Mouse (Mus musculus) kidney, postnatal 10 days (tissue): ENCODE measurements at regions not wholly inside any gene's neighbourhood (a gene's known extent, or its start where the extent isn't known, plus 50 kb on each side); places are given as distances from the start of the nearest gene placed in this dataset.

Experiments
- DNase-seq: peaks from one replicate; pipeline ENCODE4 v3.0.0; 2021; ENCODE audit warnings: mixed read lengths

DNA sequence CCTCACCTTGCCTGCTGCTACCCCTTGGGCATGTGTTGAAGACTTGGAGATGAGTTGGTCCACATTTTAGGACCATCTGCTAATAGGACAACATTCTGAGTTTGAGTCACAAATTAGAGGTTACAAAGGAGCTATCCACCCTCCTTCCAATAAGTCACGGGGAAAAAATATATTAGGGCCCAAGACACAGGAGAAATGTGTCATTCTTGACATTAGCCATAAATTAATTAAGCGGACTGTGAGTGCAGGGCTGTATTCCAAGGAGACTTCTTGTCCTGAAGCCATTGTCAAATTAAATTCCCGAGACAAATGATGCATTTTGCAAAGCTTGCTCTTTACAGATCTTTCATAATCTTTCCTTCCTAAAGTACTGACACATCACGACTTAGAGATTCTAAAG is 79.2 kb downstream of the 1700020N01Rik start:
- no peak for DNase-seq

DNA sequence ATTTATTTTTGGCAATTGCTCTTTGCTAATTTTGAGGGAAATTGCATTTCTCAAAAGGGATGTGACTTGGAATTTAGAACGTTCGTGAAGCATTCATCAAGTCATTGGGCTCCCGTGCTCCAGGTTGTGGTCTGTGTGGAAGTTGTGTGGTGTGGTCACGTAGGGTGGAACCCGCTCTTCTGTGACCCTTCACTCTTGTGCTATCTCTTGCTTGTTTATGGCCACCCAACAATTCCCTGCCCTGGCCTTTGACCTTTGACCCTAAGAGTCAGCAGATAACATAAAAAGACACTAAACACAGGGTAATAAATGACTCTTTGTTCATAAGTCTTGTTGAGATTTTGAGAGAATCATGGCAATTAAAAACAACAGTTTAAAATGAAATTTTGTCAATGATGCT is 79.7 kb downstream of the 1700020N01Rik start:
- peak; percentile 45 for DNase-seq

DNA sequence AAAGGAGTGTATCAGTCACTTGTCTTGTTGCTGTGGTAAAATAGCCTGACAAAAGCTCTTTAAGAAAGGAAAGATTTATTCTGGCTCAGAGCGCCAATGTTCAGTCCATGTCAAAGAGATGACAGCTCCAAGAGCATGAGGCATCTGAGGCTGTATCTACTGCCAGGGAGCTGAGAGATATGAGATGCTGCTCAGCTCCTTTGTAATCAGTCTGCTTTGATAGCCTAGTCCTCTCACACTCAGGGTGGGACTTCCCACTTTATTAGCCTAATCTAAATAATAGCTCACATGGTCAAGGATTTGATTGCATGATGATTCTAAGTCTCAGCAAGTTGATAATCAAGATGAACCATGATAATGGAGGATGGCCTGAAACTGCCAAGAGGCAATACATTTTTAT is 80.9 kb downstream of the 1700020N01Rik start:
- DNase-seq = no peak

DNA sequence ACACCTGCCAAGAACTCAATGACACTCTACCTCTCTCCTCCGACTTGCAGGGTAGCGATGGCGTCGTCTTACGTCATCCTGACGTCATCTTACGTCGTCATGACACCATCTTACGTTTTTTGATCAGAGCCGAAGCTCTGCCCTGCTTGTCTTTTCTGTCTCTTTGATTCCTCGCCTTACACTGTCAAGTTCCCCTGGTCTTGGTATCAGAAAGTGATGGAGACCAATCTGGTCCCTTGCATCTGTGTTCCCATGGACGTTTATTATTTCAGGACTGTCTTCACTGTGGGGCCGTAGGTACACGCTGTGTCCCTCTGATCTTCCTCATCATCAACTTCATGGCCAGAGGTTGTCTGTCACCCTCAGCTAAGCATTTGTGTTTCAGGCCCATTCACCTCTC is 82.8 kb downstream of the 1700020N01Rik start:
- no peak for DNase-seq

DNA sequence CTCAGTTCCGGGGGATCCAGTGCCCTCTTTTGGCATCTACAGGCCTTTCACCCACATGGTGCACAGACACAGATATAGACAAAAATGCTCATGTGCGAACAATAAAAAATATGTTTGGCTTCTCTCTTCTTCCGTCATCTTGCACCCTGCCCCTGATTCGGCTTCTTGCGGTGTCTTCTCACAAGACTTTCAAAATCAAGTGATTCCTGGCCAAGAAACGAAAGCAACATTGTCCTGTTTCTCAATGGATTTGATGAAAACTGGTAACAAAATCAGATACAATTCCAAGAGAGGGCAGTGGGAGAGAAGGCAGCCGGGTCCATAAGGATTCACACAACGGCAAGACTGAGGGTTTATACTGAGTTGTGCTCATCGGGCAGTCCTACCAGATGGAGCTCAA is 85.0 kb downstream of the 1700020N01Rik start:
- no peak for DNase-seq

DNA sequence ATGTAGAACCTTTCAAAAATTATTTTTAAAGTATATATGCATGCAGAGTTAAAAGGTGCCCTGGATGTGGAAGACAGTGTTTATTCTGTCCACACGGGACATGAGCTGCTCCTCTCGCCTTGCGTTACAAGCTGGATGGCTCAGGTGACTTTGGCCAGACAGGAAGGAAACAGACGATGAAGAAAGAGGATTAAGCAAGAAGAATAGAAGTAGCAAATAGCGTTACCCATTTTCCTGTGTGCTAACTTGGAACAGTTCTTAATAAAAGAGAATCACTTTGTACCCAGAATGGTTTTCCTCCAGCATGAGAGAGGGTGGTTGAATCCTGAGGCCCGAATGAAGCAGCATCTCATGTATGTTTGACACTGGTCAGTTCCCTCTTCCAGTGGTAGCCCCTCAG is 85.4 kb downstream of the 1700020N01Rik start:
- DNase-seq = no peak

DNA sequence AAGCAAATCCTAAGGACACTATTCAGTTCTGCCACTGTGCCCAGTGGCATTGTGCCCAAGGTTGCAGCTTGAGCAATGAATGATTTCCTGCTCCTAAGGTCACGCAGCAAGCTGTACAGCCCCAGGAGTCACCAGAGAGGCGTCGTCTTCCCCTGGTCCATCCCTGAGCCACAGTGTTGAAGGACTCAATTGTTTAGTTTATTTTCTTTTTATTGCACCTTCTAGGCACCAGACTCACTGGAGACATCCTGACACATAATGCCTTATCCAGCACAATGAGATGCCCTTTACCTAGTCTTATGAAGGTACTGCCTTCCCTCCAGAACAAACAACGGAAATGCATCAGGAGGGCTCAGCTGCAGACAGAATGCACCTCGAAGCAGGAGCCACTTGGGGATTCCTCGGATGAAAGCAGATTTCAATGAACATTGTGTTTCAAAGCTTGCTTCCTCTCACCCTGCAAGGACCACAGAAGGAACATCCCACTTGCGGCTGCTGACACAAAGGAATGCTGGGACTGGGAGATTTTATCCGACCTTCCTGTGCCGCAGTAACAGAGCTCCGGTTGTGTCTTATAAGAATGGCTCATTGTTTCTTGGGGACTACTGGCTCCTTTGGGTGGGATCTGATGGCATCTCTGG is 86.0 kb downstream of the 1700020N01Rik start:
- DNase-seq = peak; percentile 60

DNA sequence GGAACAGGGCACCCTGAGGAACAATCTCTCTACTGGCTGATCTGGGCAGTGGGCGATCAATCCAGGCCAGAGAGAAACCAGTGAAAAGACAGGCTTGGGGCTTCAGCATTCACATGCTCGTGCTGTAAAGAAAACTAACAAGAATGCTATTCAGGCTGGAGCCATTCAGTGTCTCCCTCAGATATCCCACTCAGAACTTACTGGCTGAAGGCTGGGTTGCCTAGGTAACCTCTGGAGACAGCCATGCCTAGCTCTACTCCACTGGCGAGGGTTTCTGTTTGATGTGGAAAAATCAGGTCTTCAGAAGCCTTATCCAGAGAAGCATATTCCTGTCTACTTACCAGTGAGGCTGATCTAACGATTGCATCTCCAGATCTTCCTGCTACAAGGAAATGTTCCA is 87.8 kb downstream of the 1700020N01Rik start:
- no peak for DNase-seq

DNA sequence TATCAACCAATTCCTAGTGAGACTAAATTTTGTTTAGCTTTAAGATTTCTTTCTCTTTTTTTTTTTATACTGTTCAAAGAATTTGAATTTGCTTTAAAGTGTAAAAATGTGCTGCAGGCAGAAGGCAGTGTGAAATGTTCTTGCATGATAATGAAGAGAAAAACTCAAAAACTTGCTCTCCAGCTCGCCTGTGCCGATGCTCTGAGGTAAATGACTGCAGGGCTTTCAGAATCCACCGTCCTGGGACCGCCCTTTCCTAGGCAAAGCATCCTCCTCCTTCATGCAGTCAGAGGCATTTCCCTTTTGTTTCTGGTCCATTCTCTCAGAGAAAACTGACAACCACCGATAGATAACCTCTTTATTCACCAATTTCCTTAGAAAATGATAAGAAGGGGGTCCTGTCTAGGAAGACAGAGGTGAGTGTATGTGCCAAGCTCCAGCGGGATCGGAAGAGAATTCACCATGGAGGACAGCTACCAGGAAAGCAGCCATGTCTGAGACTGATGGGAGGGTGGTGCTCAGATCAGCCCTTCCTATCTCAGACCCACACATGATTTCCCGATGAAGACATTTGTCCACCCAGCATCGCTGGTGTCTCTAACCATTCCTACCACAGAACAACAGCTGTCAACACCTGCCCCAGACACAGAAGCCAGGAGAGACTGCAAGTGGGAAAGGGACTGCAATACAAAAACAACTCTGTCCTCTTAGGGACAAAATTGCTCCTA is 91.5 kb downstream of the 1700020N01Rik start:
- DNase-seq = peak; percentile 26

DNA sequence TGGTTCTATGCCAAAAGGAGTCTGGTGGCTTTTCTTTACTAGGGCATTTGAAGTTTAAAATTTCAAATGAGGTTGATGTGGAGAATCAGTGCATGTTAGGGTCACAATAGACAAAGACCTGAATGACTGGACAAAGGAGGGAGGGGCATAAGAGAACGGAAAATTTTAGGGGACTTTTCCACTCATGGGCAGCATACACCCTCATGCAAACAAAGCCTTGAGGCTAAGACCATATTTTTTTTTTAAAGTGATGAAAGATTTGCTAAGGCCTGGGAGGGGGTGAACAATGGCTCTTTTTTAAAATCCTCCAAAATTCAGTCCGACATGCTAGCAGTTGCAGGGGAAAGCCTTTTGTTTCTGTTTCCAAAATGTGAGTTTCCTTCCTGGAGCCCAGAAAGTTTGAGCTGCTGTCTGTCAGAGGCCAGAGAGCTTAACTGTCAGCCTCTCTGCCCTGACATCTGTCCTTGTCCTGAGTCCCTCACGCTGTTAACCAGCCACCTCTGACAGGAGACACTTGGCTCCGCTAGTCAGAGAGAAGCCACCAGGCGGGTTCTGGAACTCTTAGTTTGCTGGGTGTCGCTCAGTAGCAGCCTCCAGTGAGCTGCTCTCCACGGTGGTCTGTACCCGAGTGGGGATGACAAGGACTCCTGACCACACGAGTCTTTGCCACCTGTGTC is 92.3 kb downstream of the 1700020N01Rik start:
- peak; percentile 78 for DNase-seq

DNA sequence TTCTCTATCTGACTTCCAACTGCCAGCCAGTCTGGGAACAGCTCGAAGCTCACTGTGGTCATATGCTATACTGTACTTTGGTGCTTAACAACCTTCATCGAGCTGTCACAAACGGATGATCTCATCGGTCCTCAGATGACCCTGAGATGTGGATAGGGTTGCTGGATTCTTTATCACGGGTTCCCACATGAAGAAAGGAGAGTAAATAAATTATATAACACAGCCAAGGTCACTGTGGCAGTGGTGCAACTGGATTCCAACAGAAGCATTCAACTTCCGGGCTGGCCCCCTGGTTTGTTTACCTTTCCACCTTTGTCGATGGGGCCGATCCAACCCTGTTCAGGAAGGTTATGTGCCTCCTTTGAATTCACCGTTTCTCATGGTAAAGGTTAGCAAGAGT is 93.1 kb downstream of the 1700020N01Rik start:
- DNase-seq = peak; percentile 34

DNA sequence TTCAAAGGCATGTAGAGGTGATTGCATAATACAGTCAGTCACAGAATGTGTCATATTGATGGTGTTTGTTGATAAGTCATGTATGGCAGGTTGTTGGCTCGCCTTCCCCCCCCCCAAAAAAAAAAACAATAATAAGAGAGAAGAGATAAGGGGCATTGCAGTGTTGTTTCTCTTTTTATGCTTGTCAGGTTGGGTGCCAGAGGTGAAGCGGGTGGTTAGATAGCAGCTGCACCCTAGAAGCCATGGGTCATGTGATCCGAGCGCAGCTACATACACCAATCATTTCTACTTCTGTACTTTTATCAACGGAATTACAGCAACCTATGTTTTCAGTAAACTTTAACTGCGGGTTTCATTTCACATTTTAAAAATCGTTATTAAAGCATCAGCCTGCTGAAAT is 94.5 kb downstream of the 1700020N01Rik start:
- no peak for DNase-seq

DNA sequence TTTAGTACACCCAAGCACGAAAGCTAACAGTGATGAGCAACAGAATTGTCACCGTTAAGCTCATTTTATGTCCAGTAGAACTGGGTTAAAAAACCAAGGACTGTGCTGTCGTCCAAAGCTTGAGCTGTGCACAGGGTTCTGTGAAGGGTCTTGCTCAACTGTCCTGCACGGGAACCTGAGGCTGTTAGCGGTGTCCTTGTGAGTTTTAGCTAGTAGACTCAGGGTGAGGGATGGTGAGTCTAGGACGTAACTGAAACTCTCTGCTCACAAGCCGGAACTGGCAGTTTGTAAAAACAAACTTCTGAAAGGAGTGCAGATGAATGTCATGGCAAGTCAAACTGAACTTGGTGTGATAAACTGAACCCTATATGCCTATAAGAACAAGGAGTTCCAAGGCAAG is 95.6 kb downstream of the 1700020N01Rik start:
- DNase-seq = no peak

DNA sequence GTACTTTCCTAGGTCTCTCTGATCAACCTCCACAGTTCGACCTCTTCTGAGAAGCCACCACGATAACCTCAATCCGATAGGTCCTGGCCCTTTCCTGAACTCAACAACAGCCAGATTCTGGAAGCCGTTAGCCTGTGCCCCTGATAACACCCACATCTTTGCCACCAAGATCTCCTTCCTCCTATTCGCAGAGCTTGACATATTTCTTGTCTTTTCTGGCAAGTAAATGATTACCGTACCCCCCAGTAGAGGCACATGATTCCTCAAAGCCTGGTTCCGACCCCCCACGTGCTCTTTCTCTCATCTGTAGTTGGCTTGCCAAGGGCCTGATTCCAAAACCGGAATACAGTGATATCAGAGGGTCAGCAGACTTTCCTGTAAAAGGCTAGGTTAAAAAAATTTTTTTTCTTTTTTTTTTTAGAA is 96.9 kb downstream of the 1700020N01Rik start:
- no peak for DNase-seq

DNA sequence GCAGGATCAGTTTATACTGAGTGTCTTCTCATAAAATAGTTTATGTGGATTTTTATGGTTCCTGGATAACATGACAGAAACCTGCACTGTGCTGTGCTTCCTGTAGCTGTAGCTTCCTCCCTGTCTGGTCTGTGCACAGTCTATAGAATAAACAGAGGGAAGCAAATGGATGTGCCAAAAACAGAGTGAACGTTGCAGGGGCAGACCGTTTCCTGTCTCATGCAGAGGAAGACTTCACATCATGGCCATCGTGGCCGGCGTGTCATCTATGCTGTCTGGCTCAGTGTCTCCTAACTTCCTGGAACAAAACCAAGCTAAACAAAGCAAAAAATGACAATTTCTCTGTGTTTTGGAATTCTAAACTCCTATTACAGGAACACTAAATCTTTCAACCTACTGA is 102.2 kb downstream of the 1700020N01Rik start:
- DNase-seq = peak; percentile 53

DNA sequence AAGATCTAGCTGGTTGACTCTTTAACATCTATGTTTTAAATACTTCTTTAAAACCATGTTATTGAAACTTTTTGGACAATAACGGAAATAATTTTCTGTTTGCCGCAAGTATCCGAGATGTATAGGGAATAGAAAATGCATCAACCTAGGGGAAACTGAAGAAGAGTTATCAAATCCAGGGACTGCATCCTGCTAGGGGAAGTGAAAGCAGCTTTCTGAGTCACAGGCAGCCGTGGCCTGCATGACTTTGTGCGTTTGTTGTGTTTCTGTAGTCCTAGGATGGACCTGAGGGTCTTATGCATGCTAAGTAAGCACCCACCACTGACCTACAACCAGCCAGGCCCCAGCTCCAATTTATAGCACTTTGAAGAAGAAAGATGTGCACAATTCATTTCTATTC is 103.7 kb downstream of the 1700020N01Rik start:
- DNase-seq = no peak

DNA sequence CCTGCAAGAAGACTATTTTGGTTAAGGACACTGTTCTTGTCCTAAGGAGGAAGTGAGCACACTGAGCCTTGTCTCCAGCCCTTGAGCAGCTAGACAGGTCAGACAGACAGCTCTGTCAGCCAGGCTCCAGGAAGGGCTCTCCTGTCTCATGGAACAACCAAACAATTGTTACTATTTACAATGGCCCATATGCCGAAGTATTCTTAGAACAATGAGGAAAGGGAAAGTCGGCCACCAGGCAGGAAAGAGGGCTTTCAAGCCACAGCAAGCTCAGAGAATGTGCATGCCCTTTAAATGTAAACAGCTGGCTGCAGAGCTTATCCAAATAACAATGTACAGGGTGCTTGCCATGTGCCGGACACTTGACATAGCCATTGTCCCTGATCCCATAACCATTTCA is 108.6 kb downstream of the 1700020N01Rik start:
- DNase-seq = peak; percentile 26

DNA sequence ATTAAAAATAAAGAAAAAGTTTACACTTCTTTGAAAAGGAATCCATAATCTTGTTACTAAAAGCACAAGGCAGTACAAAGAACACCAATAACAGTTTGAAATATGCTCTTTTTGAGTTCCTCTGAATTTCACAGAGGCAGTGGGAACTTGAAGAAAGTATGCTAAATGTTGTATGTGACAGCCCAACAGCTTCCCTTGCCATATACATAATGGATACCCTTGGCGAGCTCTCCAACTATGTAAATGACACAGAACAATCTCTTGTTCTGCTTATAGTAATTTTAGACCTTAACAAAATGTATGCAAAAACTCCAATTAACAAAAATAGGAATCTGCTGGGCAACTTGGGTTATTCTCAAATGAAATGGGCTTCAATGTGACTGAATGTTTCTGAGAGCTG is 109.2 kb downstream of the 1700020N01Rik start:
- no peak for DNase-seq

DNA sequence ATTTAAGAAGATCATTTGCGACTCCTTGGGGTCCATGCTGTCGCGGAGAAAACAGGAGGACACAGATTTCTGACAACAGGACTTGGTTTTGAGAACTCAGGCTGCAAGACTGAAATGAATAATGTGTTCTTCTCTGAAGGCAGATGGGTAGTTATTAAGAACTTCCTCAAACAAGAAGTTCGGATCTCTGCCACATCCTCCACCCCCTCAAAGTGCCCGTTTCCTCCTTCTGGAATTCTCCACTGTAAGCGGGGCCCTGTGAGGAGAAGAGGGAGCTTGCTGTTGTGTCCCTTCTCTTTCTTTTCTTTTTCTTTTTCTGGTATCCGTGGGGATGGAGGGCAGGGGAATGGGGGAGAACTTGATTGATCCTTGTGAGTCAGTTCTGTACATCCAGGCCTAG is 118.9 kb downstream of the 1700020N01Rik start:
- no peak for DNase-seq

DNA sequence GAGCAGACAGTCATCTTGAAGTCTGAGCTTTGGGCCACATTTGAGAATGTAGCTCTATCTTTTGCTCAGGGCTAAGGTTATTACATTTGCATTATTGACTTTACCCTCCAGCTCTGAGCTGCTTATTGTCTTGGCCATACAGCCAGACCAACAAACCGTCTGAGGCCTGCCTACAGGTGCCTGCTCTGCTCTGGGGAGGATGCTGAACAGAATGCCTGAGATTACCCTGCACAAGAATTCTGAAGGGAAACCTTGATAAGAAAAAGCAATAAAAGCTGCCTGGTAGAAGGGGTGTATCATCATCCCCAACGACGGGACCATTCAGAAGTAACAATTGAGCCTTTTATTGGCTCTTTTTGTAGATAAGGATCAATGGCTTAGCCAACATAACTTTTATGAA is 119.9 kb downstream of the 1700020N01Rik start:
- DNase-seq = no peak

DNA sequence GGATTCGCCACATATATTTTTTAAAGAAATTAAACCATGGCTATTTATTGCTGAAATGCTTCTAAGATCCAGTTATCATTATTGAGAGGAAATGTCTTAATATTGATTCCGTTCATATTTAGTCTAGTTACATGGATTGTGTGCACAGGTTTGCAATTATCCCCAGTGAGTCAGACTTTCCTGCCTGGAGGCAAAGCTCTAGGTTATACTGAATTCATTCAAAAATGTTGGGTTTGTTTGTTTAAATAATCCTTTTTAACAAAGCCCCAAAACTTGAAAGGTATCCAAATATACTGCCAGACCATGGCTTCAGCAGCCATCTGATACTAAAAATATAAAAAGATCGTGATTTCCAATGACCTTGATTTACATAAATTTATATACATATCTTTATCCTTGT is 122.5 kb downstream of the 1700020N01Rik start:
- DNase-seq = no peak

DNA sequence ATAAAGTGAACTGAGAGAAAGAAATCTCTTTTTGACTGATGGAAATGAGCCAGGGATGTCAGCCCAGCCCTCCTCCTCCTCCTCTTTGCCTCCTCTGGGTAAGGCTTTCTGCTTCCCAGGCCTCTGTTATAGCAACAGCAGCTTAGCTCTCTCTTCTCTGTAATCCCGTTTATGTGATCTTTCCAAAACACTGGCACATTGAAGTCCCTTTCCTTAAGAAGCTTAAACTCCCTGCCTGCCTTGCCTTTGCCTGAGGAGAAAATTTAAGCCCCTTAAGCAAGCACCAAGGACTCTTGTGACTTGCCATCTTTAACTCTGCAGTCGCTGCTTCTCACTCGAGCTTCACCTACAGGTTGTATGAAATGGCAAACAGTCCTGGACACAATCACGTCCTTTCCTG is 125.2 kb downstream of the 1700020N01Rik start:
- no peak for DNase-seq

DNA sequence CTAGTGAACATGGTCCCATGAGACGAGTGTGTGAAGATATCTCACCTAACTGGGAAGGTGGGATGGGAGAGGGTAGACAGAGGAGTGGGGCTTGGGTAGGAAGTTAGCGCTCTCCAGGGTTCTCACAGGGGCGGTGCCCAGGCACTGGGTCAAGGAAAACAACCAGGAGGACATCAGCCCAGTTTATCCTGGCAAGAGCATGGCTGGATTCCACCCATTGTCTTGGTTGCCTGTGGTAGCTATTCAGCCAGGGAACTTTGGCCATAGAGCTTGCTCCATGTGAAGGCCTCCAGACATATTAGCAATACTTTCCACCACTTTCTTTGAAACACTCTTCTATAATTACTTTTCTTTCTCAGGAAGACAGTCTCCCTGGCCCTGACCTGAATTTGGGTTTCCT is 131.4 kb downstream of the 1700020N01Rik start:
- no peak for DNase-seq

DNA sequence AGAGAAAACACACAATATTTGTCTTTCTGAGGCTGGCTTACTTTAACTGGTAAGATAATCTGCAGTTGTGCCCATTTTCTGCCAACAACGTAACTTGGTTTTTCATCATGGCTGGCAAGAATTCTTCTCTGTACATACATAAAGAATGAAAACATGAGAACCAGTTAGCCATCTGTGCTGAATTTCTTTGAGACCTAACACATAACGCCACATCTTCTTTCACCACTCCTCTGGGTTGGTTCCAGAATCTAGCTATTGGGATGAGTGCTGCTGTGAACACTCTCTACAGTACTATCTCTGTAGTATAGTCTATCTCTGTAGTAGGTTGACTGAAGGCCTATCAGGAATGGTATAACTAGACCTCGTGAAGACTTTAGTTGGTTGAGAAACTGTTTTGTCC is 132.1 kb downstream of the 1700020N01Rik start:
- DNase-seq = no peak
